Mouse (Mus musculus): Measurements from ENCODE around the gene Myo16. TPM values are rescaled to one million over a fixed set of nuclear protein-coding genes. Genes with fewer than 3 reads are reported as not detected.

The Myo16 gene
- polyA plus RNA-seq, 2 experiments = 0.01 to 0.03 TPM

DNA sequence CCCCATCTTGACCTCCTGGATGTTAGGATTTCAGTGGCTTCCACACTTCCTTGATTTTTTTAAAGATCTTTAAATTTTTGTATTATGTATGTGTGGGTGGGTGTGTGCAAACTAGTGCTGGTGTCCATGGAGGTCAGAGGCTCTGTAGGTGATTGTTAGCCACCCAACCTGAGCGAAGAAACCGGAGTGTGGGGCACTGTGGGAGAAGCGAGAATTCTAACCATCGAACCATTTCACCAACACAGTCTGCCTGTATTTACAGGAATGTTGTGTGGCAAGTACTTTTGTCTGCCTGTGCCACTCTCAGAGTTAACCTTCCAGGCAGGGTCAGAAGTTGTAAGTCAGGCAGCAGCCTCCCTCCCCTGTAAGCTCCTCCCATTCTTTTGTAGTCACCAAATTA is 22.3 kb downstream of the Myo16 start:
- H3K4me3 ChIP-seq (ENCODE audit: insufficient read depth in 1 of 2, low read depth in 2 of 2, low read length in 2 of 2) = no peak overlapping the region
- no peak overlapping the region for H3K9ac ChIP-seq (replicated peaks)
- no peak overlapping the region for H3K4me2 ChIP-seq (ENCODE audit: low read depth)
- no peaks in the 10 kb centered on the region for H3K9me3 ChIP-seq (ENCODE audit: control insufficient read depth, low read length)
- no peak for TF ChIP-seq EP300 (IDR thresholded peaks at IDR 0.05; ENCODE audit: low read depth)
- no peak for TF ChIP-seq CTCF (IDR thresholded peaks at IDR 0.05; ENCODE audit: low read depth)
- no peaks in the 10 kb centered on the region for H3K4me1 ChIP-seq (replicated peaks; ENCODE audit: control insufficient read depth in 2 of 2, insufficient read depth in 2 of 2, low read length in 1 of 2)
- H3K27ac ChIP-seq = no peak overlapping the region
- H3K36me3 ChIP-seq (replicated peaks; ENCODE audit: control insufficient read depth, insufficient read depth, low read depth) = no peaks in the 10 kb centered on the region
- 72% methylated on average over 4 of the region's 4 CpGs for WGBS (ENCODE audit: insufficient replicate concordance)
- H3K27me3 ChIP-seq (ENCODE audit: control insufficient read depth, insufficient read depth, low read length) = no peaks in the 10 kb centered on the region
- DNase-seq (ENCODE audit: low read depth in 3 of 3, low spot score in 3 of 3) = no peak
- ATAC-seq (ENCODE audit: insufficient read depth) = no peak

DNA sequence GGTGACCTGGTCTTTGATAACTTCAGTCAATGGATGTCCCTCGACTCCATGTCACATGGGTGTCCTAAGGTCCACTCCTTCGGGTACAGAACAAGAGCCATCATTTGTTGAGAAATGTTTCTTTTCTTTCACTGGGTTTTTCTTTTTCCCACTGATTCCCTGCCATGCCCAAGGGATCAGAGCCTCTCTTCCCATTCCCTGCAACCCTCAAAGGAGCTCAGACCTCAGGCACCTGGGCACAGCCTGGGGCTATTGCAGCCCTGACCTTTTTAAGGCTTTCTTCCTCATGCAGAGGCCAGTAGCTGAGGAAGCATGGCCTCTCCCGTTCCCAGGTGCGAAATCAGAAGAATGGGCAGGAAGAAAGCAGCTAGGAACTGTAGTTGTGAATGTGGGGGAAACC is 23.4 kb downstream of the Myo16 start:
- DNase-seq (ENCODE audit: low read depth in 3 of 3, low spot score in 3 of 3) = no peak
- H3K36me3 ChIP-seq (replicated peaks; ENCODE audit: control insufficient read depth, insufficient read depth, low read depth) = no peaks in the 10 kb centered on the region
- ATAC-seq (ENCODE audit: insufficient read depth) = no peak
- no peaks in the 10 kb centered on the region for H3K9me3 ChIP-seq (ENCODE audit: control insufficient read depth, low read length)
- H3K9ac ChIP-seq (replicated peaks) = no peak overlapping the region
- 46% methylated on average over 4 of the region's 4 CpGs for WGBS (ENCODE audit: insufficient replicate concordance)
- H3K4me2 ChIP-seq (ENCODE audit: low read depth) = no peak overlapping the region
- H3K4me1 ChIP-seq (replicated peaks; ENCODE audit: control insufficient read depth in 2 of 2, insufficient read depth in 2 of 2, low read length in 1 of 2) = no peaks in the 10 kb centered on the region
- H3K27me3 ChIP-seq (ENCODE audit: control insufficient read depth, insufficient read depth, low read length) = no peaks in the 10 kb centered on the region
- TF ChIP-seq CTCF (IDR thresholded peaks at IDR 0.05; ENCODE audit: low read depth) = no peak
- TF ChIP-seq EP300 (IDR thresholded peaks at IDR 0.05; ENCODE audit: low read depth) = no peak
- no peak overlapping the region for H3K4me3 ChIP-seq (ENCODE audit: insufficient read depth in 1 of 2, low read depth in 2 of 2, low read length in 2 of 2)
- H3K27ac ChIP-seq = no peak overlapping the region

DNA sequence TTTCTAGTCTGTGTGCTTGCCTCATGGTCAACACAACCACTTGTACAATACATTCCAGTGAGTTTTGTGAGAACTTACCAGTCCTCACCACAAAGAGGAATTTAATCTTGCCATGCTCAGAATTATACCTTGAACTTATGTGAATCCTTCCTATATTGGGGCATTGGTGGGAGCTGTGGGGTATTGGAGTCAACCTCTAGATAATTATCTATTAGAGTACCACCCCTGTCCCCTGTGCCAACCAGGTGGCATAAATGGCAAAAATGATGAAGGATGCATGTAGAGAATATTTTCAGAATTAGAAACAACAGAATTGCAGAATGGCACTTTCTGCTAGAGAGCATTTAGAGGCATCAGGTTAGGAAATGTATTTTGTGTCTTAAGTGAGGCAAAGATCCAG is 25.3 kb downstream of the Myo16 start:
- H3K4me3 ChIP-seq (ENCODE audit: insufficient read depth in 1 of 2, low read depth in 2 of 2, low read length in 2 of 2) = no peak overlapping the region
- H3K36me3 ChIP-seq (replicated peaks; ENCODE audit: control insufficient read depth, insufficient read depth, low read depth) = no peaks in the 10 kb centered on the region
- no peaks in the 10 kb centered on the region for H3K4me1 ChIP-seq (replicated peaks; ENCODE audit: control insufficient read depth in 2 of 2, insufficient read depth in 2 of 2, low read length in 1 of 2)
- no peaks in the 10 kb centered on the region for H3K27me3 ChIP-seq (ENCODE audit: control insufficient read depth, insufficient read depth, low read length)
- no peak for TF ChIP-seq CTCF (IDR thresholded peaks at IDR 0.05; ENCODE audit: low read depth)
- no peak for TF ChIP-seq EP300 (IDR thresholded peaks at IDR 0.05; ENCODE audit: low read depth)
- H3K27ac ChIP-seq = no peak overlapping the region
- H3K9ac ChIP-seq (replicated peaks) = no peak overlapping the region
- no peak for DNase-seq (ENCODE audit: low read depth in 3 of 3, low spot score in 3 of 3)
- ATAC-seq (ENCODE audit: insufficient read depth) = no peak
- no peaks in the 10 kb centered on the region for H3K9me3 ChIP-seq (ENCODE audit: control insufficient read depth, low read length)
- no peak overlapping the region for H3K4me2 ChIP-seq (ENCODE audit: low read depth)

DNA sequence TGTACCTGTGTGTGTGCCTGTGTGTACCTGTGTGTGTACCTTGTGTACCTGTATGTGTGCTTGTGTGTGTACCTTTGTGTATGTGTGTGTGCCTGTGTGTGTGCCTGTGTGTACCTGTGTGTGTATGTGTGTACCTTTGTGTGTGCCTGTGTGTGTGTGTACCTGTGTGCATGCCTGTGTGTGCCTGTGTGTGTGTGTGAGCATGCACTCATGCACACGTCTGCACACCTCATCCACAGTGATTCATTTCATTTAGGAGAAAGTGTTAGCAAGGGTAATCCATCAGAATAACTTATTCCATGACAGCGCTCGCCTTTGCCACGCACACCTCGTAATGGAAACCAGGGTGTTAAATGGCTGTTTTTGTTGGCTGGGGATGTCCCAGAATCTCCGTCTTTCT is 36.9 kb downstream of the Myo16 start:
- H3K27ac ChIP-seq = no peak overlapping the region
- H3K4me2 ChIP-seq (ENCODE audit: low read depth) = no peak overlapping the region
- no peak for DNase-seq (ENCODE audit: low read depth in 3 of 3, low spot score in 3 of 3)
- WGBS (ENCODE audit: insufficient replicate concordance) = 78% methylated on average over 6 of the region's 6 CpGs
- ATAC-seq (ENCODE audit: insufficient read depth) = no peak
- TF ChIP-seq CTCF (IDR thresholded peaks at IDR 0.05; ENCODE audit: low read depth) (no peak), EP300 (IDR thresholded peaks at IDR 0.05; ENCODE audit: low read depth) (no peak)
- no peak overlapping the region for H3K9ac ChIP-seq (replicated peaks)
- no peaks in the 10 kb centered on the region; the same call in 1 of the 2 replicates for H3K9me3 ChIP-seq (ENCODE audit: control insufficient read depth, low read length)
- H3K4me3 ChIP-seq (ENCODE audit: insufficient read depth in 1 of 2, low read depth in 2 of 2, low read length in 2 of 2) = no peak overlapping the region
- no peaks in the 10 kb centered on the region for H3K36me3 ChIP-seq (replicated peaks; ENCODE audit: control insufficient read depth, insufficient read depth, low read depth)
- no peaks in the 10 kb centered on the region for H3K27me3 ChIP-seq (ENCODE audit: control insufficient read depth, insufficient read depth, low read length)
- no peaks in the 10 kb centered on the region for H3K4me1 ChIP-seq (replicated peaks; ENCODE audit: control insufficient read depth in 2 of 2, insufficient read depth in 2 of 2, low read length in 1 of 2)

DNA sequence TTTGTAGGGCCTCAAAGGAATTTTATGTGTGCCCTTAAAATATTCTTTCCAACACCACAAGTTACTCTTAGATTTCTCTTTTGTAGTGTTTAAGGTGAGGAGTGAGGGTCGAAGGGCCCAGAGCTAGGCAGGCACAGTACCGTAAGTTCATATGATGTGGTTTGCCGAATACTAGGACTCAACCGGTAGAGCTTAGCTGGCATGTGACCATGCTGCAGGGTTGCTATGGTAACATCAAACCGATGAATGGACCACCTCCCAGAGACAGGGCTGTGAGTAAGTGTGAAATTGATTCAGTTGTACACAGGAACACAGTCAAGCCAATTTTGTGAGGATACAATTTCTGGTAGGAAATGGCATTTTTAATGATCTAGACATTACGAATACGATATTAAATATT is 44.5 kb downstream of the Myo16 start:
- H3K27ac ChIP-seq = no peak overlapping the region
- 0 out of 4 replicates have a peak, but pooled peaks cover 0 to 2% of the 10 kb centered on the region in 2 experiments for H3K4me1 ChIP-seq (replicated peaks; ENCODE audit: control insufficient read depth in 2 of 2, insufficient read depth in 2 of 2, low read length in 1 of 2)
- H3K4me3 ChIP-seq (ENCODE audit: insufficient read depth in 1 of 2, low read depth in 2 of 2, low read length in 2 of 2) = no peak overlapping the region
- no peaks in the 10 kb centered on the region for H3K27me3 ChIP-seq (ENCODE audit: control insufficient read depth, insufficient read depth, low read length)
- TF ChIP-seq CTCF (IDR thresholded peaks at IDR 0.05; ENCODE audit: low read depth) (no peak), EP300 (IDR thresholded peaks at IDR 0.05; ENCODE audit: low read depth) (no peak)
- no peak overlapping the region for H3K4me2 ChIP-seq (ENCODE audit: low read depth)
- H3K9me3 ChIP-seq (ENCODE audit: control insufficient read depth, low read length) = no peaks in the 10 kb centered on the region
- DNase-seq (ENCODE audit: low read depth in 3 of 3, low spot score in 3 of 3) (no peak), ATAC-seq (ENCODE audit: insufficient read depth) (no peak)
- no peak overlapping the region for H3K9ac ChIP-seq (replicated peaks)
- no peaks in the 10 kb centered on the region for H3K36me3 ChIP-seq (replicated peaks; ENCODE audit: control insufficient read depth, insufficient read depth, low read depth)
- WGBS (ENCODE audit: insufficient replicate concordance) = 67% methylated on average over 7 of the region's 7 CpGs
